Mouse (Mus musculus): ENCODE data around the gene Gm128.

Gm128 gene

GRCm38 (mm10) chr3:95267855-95268254 lies 26.5 kb upstream of the Gm128 start:
- in situ Hi-C loops (cut with MboI): no loop called here

GRCm38 (mm10) chr3:95266052-95266451 lies 24.7 kb upstream of the Gm128 start:
- in situ Hi-C loops (cut with MboI): no loop called here

- in situ Hi-C loops (cut with MboI): loop anchor here (5.0 kb wide), 1 partner anchor 47 kb away; the partner anchor contains the start of gene Gabpb2
Observed at GRCm38 (mm10) chr3:95264724-95265123, 23.3 kb upstream of the Gm128 start.

GRCm38 (mm10) chr3:95263089-95263739 lies 21.8 kb upstream of the Gm128 start:
- in situ Hi-C loops (cut with MboI): loop anchor here (5.0 kb wide), 1 partner anchor 46 kb away; the partner anchor contains the start of gene Gabpb2

- in situ Hi-C loops (cut with MboI): loop anchor here (5.0 kb wide), 1 partner anchor 45 kb away; the partner anchor contains the start of gene Gabpb2
Observed at GRCm38 (mm10) chr3:95261975-95262374, 20.6 kb upstream of the Gm128 start.

GRCm38 (mm10) chr3:95256931-95257330 lies 15.5 kb upstream of the Gm128 start:
- in situ Hi-C loops (cut with MboI): no loop called here

- in situ Hi-C loops (cut with MboI): no loop called here
Observed at GRCm38 (mm10) chr3:95250783-95251424, 9.5 kb upstream of the Gm128 start, which contains the start of gene Bnipl. Bnipl (minus strand) TSS chr3:95251193.

- in situ Hi-C loops (cut with MboI): no loop called here
Observed at GRCm38 (mm10) chr3:95250361-95250760, 9.0 kb upstream of the Gm128 start.

- in situ Hi-C loops (cut with MboI): no loop called here
Observed at GRCm38 (mm10) chr3:95247660-95248336, 6.4 kb upstream of the Gm128 start.

- in situ Hi-C loops (cut with MboI): no loop called here
Observed at GRCm38 (mm10) chr3:95246465-95247231, 5.2 kb upstream of the Gm128 start.

- in situ Hi-C loops (cut with MboI): no loop called here
Observed at GRCm38 (mm10) chr3:95243086-95243485, 1.7 kb upstream of the Gm128 start.

GRCm38 (mm10) chr3:95240900-95241299 lies 498 bp downstream of the Gm128 start:
- in situ Hi-C loops (cut with MboI): no loop called here

- in situ Hi-C loops (cut with MboI): no loop called here
Observed at GRCm38 (mm10) chr3:95239971-95240370, 1.4 kb downstream of the Gm128 start.

- in situ Hi-C loops (cut with MboI): no loop called here
Observed at GRCm38 (mm10) chr3:95239022-95239421, 2.4 kb downstream of the Gm128 start.

- in situ Hi-C loops (cut with MboI): no loop called here
Observed at GRCm38 (mm10) chr3:95237541-95238099, 3.8 kb downstream of the Gm128 start.

GRCm38 (mm10) chr3:95235386-95236301 lies 5.8 kb downstream of the Gm128 start:
- in situ Hi-C loops (cut with MboI): no loop called here

- in situ Hi-C loops (cut with MboI): no loop called here
Observed at GRCm38 (mm10) chr3:95233303-95233980, 8.0 kb downstream of the Gm128 start.

GRCm38 (mm10) chr3:95232771-95233170 lies 8.6 kb downstream of the Gm128 start:
- in situ Hi-C loops (cut with MboI): no loop called here

GRCm38 (mm10) chr3:95231298-95232221 lies 9.8 kb downstream of the Gm128 start, which contains the start of gene Mllt11:
Mllt11 (minus strand) TSS chr3:95232171.
- in situ Hi-C loops (cut with MboI): no loop called here
